ENCODE assay signal across 25 mouse cellular contexts in the genomic region with DNA sequence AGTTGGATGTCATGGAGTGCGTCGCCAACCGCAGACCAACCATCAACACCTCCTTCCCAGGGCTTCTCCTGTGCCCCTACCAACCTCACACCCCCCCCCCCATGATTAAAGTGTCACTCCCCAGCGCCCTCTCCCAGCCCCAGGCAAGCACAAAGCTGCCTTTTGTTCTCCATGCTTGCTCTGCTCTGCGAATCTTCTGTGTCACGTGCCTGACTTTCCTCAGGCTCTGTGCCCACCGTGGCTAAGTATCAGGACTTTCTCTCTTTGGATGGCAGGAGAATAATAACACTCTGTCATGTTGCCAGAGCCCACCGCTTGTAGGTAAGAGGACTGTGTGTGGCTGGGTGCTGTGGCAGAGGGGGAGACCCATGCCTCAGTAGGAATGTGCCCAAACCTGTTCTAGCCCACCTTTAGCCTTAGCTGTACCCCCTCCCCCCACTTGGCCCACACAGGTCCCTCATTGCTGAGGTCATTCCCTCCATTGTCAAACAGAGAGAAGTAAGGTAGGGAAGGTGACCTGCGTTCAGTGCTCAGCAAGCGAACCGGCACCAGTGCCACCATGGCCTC.
DNase-seq lines count a peak whose midpoint lies in the region; ATAC-seq and TF ChIP-seq lines count a peak whose summit lies in the region.
"Had no signal": no experiment of that assay in that cellular context is flagged by ENCODE, and none has a peak within 500 bp of the region (broad histone marks: within the 10 kb centered on the region; RNA-seq: fewer than 3 reads in every experiment).

No protein-coding gene starts in this region.

- 0 out of 2 replicates have a peak, but pooled peaks have one; percentile 54 for ATAC-seq in kidney, embryonic 15.5 days (replicated peaks; ENCODE audit: low FRiP score)
- no peak for ATAC-seq in kidney, embryonic 14.5 days (ENCODE audit: low FRiP score, low TSS enrichment)
- ATAC-seq in midbrain, embryonic 14.5 days (ENCODE audit: low FRiP score, low TSS enrichment), result no peak
- ATAC-seq in megakaryocyte, adult 5-6 weeks (ENCODE audit: poor library complexity, severe bottlenecking), result no peak
- ATAC-seq: activated CD4-positive, CD25-positive, alpha-beta regulatory T cell, adult 4 months; forebrain, embryonic 16.5 days; intestine, embryonic 16.5 days; liver, embryonic 12.5 days had no signal

- H3K9me3 ChIP-seq in kidney, embryonic 15.5 days (replicated peaks), result no peaks in the 10 kb centered on the region
- H3K9me3 ChIP-seq in kidney, embryonic 14.5 days (ENCODE audit: control insufficient read depth, low read length), result no peaks in the 10 kb centered on the region
- H3K9me3 ChIP-seq in E14TG2a.4 (ENCODE audit: low read length), result no peaks in the 10 kb centered on the region
- H3K9me3 ChIP-seq in ES-Bruce4 (replicated peaks; ENCODE audit: control insufficient read depth, insufficient read depth, low read length, poor library complexity, severe bottlenecking), result no peaks in the 10 kb centered on the region
- no peaks in the 10 kb centered on the region for H3K9me3 ChIP-seq in midbrain, embryonic 14.5 days (ENCODE audit: control insufficient read depth, low read length)
- H3K9me3 ChIP-seq: G1E; heart, embryonic 15.5 days; limb, embryonic 12.5 days; liver, embryonic 12.5 days; megakaryocyte, embryonic 14.5 days had no signal

- no peak overlapping the region for H3K9ac ChIP-seq in kidney, embryonic 15.5 days
- no peak overlapping the region for H3K9ac ChIP-seq in kidney, embryonic 14.5 days (ENCODE audit: low read depth, low read length)
- no peak overlapping the region for H3K9ac ChIP-seq in ES-Bruce4 (ENCODE audit: low read depth, poor library complexity, severe bottlenecking)
- H3K9ac ChIP-seq in midbrain, embryonic 14.5 days (replicated peaks; ENCODE audit: low read length), result no peak overlapping the region
- H3K9ac ChIP-seq: heart, embryonic 15.5 days; limb, embryonic 12.5 days; liver, embryonic 12.5 days had no signal

- WGBS in kidney, embryonic 15.5 days, result 71% methylated on average over 11 of the region's 11 CpGs
- WGBS in kidney, embryonic 14.5 days, result 72% methylated on average over 11 of the region's 11 CpGs
- WGBS in midbrain, embryonic 14.5 days, result 53% methylated on average over 11 of the region's 11 CpGs

- DNase-seq in midbrain, embryonic 14.5 days, result peak; percentile 55
- no peak for DNase-seq in adipocyte (ENCODE audit: low spot score)
- DNase-seq: adrenal gland, postnatal 14 days; cerebellum, adult 11 months; cerebellum, postnatal 14 days; gastrocnemius, postnatal 36 days; lung, postnatal 10 days; right cerebral cortex, postnatal 14 days; spleen, adult 18-20 months; thymus, adult 2 months had no signal

- H3K27ac ChIP-seq in kidney, embryonic 15.5 days, result no peak overlapping the region
- no peak overlapping the region for H3K27ac ChIP-seq in kidney, embryonic 14.5 days (ENCODE audit: low read depth, low read length)
- peak overlapping the region; percentile 42 for H3K27ac ChIP-seq in ES-Bruce4 (ENCODE audit: insufficient read depth, low read length)
- no peak overlapping the region for H3K27ac ChIP-seq in midbrain, embryonic 14.5 days (replicated peaks; ENCODE audit: low read depth, low read length)
- H3K27ac ChIP-seq: heart, embryonic 15.5 days; kidney, postnatal 0 days; limb, embryonic 12.5 days; liver, embryonic 12.5 days had no signal

- no peak overlapping the region for H3K4me2 ChIP-seq in kidney, embryonic 15.5 days
- no peak overlapping the region for H3K4me2 ChIP-seq in kidney, embryonic 14.5 days (replicated peaks; ENCODE audit: low read depth, low read length)
- H3K4me2 ChIP-seq in midbrain, embryonic 14.5 days (ENCODE audit: low read length), result no peak overlapping the region
- H3K4me2 ChIP-seq: heart, embryonic 15.5 days; limb, embryonic 12.5 days; liver, embryonic 12.5 days had no signal

- no peak for TF ChIP-seq POLR2A in ES-Bruce4 (IDR thresholded peaks at IDR 0.05; ENCODE audit: insufficient read depth, low read length)

- no peak overlapping the region for H3K4me3 ChIP-seq in kidney, embryonic 15.5 days (replicated peaks)
- H3K4me3 ChIP-seq in kidney, embryonic 14.5 days (ENCODE audit: low read length), result no peak overlapping the region
- H3K4me3 ChIP-seq in E14TG2a.4 (replicated peaks; ENCODE audit: low read length) (peak overlapping the region; percentile 67), ES-Bruce4 (ENCODE audit: low read depth, low read length) (0 out of 2 replicates have a peak overlapping the region, but pooled peaks have one; percentile 4)
- H3K4me3 ChIP-seq in midbrain, embryonic 14.5 days (replicated peaks; ENCODE audit: low read depth, low read length), result no peak overlapping the region
- H3K4me3 ChIP-seq: heart, embryonic 15.5 days; limb, embryonic 12.5 days; liver, embryonic 12.5 days; megakaryocyte, embryonic 14.5 days; myocyte had no signal

- TF ChIP-seq CTCF in E14TG2a.4 (conservative IDR thresholded peaks at IDR 0.05; ENCODE audit: low read length) (no peak), ES-Bruce4 (IDR thresholded peaks at IDR 0.05; ENCODE audit: low read depth, low read length) (no peak)

- H3K4me1 ChIP-seq in kidney, embryonic 15.5 days, result peaks cover 8% of the 10 kb centered on the region; the same call in 1 of the 2 replicates
- H3K4me1 ChIP-seq in kidney, embryonic 14.5 days (ENCODE audit: control insufficient read depth, insufficient read depth, low read length), result no peaks in the 10 kb centered on the region
- H3K4me1 ChIP-seq in E14TG2a.4 (replicated peaks; ENCODE audit: low read depth, low read length) (peaks cover 99% of the 10 kb centered on the region), ES-Bruce4 (ENCODE audit: control insufficient read depth, insufficient read depth, low read length) (peaks cover 23% of the 10 kb centered on the region)
- H3K4me1 ChIP-seq in midbrain, embryonic 14.5 days (ENCODE audit: control insufficient read depth, insufficient read depth, low read length), result peaks cover 23% of the 10 kb centered on the region
- H3K4me1 ChIP-seq: heart, embryonic 15.5 days; liver, embryonic 12.5 days had no signal

- peak; percentile 88 for TF ChIP-seq EP300 in ES-Bruce4 (IDR thresholded peaks at IDR 0.05; ENCODE audit: insufficient read depth, low read depth, low read length)

- no peaks in the 10 kb centered on the region for H3K36me3 ChIP-seq in kidney, embryonic 15.5 days
- no peaks in the 10 kb centered on the region for H3K36me3 ChIP-seq in kidney, embryonic 14.5 days (ENCODE audit: control insufficient read depth, insufficient read depth, low read length)
- peaks cover 7% of the 10 kb centered on the region; the same call in 1 of the 2 replicates for H3K36me3 ChIP-seq in E14TG2a.4 (ENCODE audit: insufficient read depth, low read length)
- H3K36me3 ChIP-seq in ES-Bruce4 (ENCODE audit: control insufficient read depth, insufficient read depth, low read length, poor library complexity, severe bottlenecking), result no peaks in the 10 kb centered on the region
- no peaks in the 10 kb centered on the region for H3K36me3 ChIP-seq in midbrain, embryonic 14.5 days (ENCODE audit: control insufficient read depth, insufficient read depth, low read length)
- H3K36me3 ChIP-seq: G1E; heart, embryonic 15.5 days; limb, embryonic 12.5 days; liver, embryonic 12.5 days had no signal

- H3K27me3 ChIP-seq in kidney, embryonic 15.5 days, result peaks cover 19% of the 10 kb centered on the region
- H3K27me3 ChIP-seq in kidney, embryonic 14.5 days (ENCODE audit: control insufficient read depth, insufficient read depth, low read length), result peaks cover 9% of the 10 kb centered on the region
- H3K27me3 ChIP-seq in E14TG2a.4 (ENCODE audit: insufficient read depth, low read length) (no peaks in the 10 kb centered on the region), ES-Bruce4 (ENCODE audit: control insufficient read depth, insufficient read depth, low read length, poor library complexity, severe bottlenecking) (no peaks in the 10 kb centered on the region)
- H3K27me3 ChIP-seq in midbrain, embryonic 14.5 days (ENCODE audit: control insufficient read depth, insufficient read depth, low read length), result no peaks in the 10 kb centered on the region

Comparison
In these comparisons a context has a peak if more than half of its experiments do, and no peak if none do; other contexts are left out.
1. H3K4me3 ChIP-seq: peak in E14TG2a.4 (single experiment) and ES-Bruce4 (single experiment); none in kidney, embryonic 15.5 days (single experiment), kidney, embryonic 14.5 days (single experiment) and midbrain, embryonic 14.5 days (single experiment).